Comparison of ENCODE assay signal across 7 mouse cellular contexts in genomic region chr5:135186231-135186620, GRCm38 (mm10). TPM values are rescaled to one million over a fixed set of nuclear protein-coding genes. Genes with fewer than 3 reads are reported as not detected.
DNase-seq lines count a peak whose midpoint lies in the region; ATAC-seq and TF ChIP-seq lines count a peak whose summit lies in the region.

No protein-coding gene starts in this region.

- peaks cover 6% of the 10 kb centered on the region for H3K36me3 ChIP-seq in spleen, adult 2 months (ENCODE audit: control insufficient read depth, insufficient read depth, low read length)
- peaks cover 16% of the 10 kb centered on the region for H3K36me3 ChIP-seq in forebrain, embryonic 15.5 days
- H3K36me3 ChIP-seq in liver, embryonic 14.5 days (replicated peaks; ENCODE audit: control insufficient read depth, insufficient read depth, low read depth): peaks cover 24% of the 10 kb centered on the region

- peak overlapping the region; percentile 91 for H3K9ac ChIP-seq in forebrain, embryonic 15.5 days (replicated peaks)
- H3K9ac ChIP-seq in liver, embryonic 14.5 days (replicated peaks): peak overlapping the region; percentile 61

- 15% methylated on average over 10 of the region's 10 CpGs for WGBS in spleen, adult 2 months
- 21% methylated on average over 10 of the region's 10 CpGs for WGBS in forebrain, embryonic 15.5 days
- 18% methylated on average over 10 of the region's 10 CpGs for WGBS in liver, embryonic 14.5 days (ENCODE audit: insufficient replicate concordance)

- ATAC-seq in forebrain, embryonic 15.5 days (replicated peaks): 0 out of 2 replicates have a peak, but pooled peaks have one; percentile 2
- ATAC-seq in liver, embryonic 14.5 days (ENCODE audit: insufficient read depth): no peak

- peak overlapping the region; percentile 80; the same call in 1 of the 2 replicates for H3K4me3 ChIP-seq in spleen, adult 2 months (ENCODE audit: extremely low read depth, insufficient read depth, insufficient read length)
- peak overlapping the region; percentile 75 for H3K4me3 ChIP-seq in forebrain, embryonic 15.5 days
- H3K4me3 ChIP-seq in liver, embryonic 14.5 days (ENCODE audit: insufficient read depth in 1 of 2, low read depth in 2 of 2, low read length in 2 of 2): peak overlapping the region; percentile 87 to 89

- H3K27me3 ChIP-seq in spleen, adult 2 months (ENCODE audit: control insufficient read depth, insufficient read depth, low read length): no peaks in the 10 kb centered on the region
- H3K27me3 ChIP-seq in forebrain, embryonic 15.5 days: no peaks in the 10 kb centered on the region
- no peaks in the 10 kb centered on the region for H3K27me3 ChIP-seq in liver, embryonic 14.5 days (ENCODE audit: control insufficient read depth, insufficient read depth, low read length)

- no peak for TF ChIP-seq EP300 in liver, embryonic 14.5 days (IDR thresholded peaks at IDR 0.05; ENCODE audit: low read depth)

- TF ChIP-seq POLR2A in spleen, adult 2 months (IDR thresholded peaks at IDR 0.05; ENCODE audit: low read depth, low read length): no peak

- peak overlapping the region; percentile 84 for H3K4me2 ChIP-seq in forebrain, embryonic 15.5 days (replicated peaks)
- peak overlapping the region; percentile 80 for H3K4me2 ChIP-seq in liver, embryonic 14.5 days (ENCODE audit: low read depth)

- DNase-seq in spleen, adult 2 months (ENCODE audit: low read depth in 1 of 2, low spot score in 2 of 2): no peak
- DNase-seq in spleen, postnatal 36 days (ENCODE audit: low spot score in 2 of 2): no peak
- DNase-seq in liver, embryonic 14.5 days (ENCODE audit: low read depth in 3 of 3, low spot score in 3 of 3): no peak
- DNase-seq in testis, postnatal 10 days (ENCODE audit: low spot score): peak; percentile 24
- DNase-seq in cerebellum, postnatal 36 days: no peak
- no peak for DNase-seq in spleen, adult 12 weeks (ENCODE audit: low spot score)

- peak overlapping the region; percentile 98 for H3K27ac ChIP-seq in spleen, adult 2 months (ENCODE audit: insufficient read depth, low read length)
- H3K27ac ChIP-seq in forebrain, embryonic 15.5 days (replicated peaks): peak overlapping the region; percentile 96
- H3K27ac ChIP-seq in liver, embryonic 14.5 days: peak overlapping the region; percentile 69

- peaks cover 9% of the 10 kb centered on the region for H3K4me1 ChIP-seq in spleen, adult 2 months (ENCODE audit: control insufficient read depth, insufficient read depth, insufficient read length)
- peaks cover 32% of the 10 kb centered on the region for H3K4me1 ChIP-seq in forebrain, embryonic 15.5 days
- H3K4me1 ChIP-seq in liver, embryonic 14.5 days (replicated peaks; ENCODE audit: control insufficient read depth in 2 of 2, insufficient read depth in 2 of 2, low read length in 1 of 2): peaks cover 12 to 15% of the 10 kb centered on the region in 2 experiments

- H3K9me3 ChIP-seq in forebrain, embryonic 15.5 days: no peaks in the 10 kb centered on the region
- H3K9me3 ChIP-seq in liver, embryonic 14.5 days (ENCODE audit: control insufficient read depth, low read length): no peaks in the 10 kb centered on the region

- no peak for TF ChIP-seq CTCF in spleen, adult 2 months (IDR thresholded peaks at IDR 0.05; ENCODE audit: extremely low read depth, insufficient read depth, insufficient read length, insufficient replicate concordance)
- TF ChIP-seq CTCF in liver, embryonic 14.5 days (IDR thresholded peaks at IDR 0.05; ENCODE audit: low read depth): no peak

RNA-seq across cellular contexts. Expression of gene Baz1b, which starts 0.8 kb away (rescaled TPM):
- 21.9 and 22.6 TPM in 2 replicates for polyA plus RNA-seq in spleen, adult 2 months (2012; rRNA removed)
- polyA plus RNA-seq in forebrain, embryonic 15.5 days (2015; fragmentation: Nextera tagmentation; extraction: Ambion mirVana): 42.9 and 43.2 TPM in 2 replicates
- 14.3 and 20.7 TPM in 2 replicates for polyA plus RNA-seq in liver, embryonic 14.5 days (2012; rRNA removed)
- 18.2 and 22.3 TPM in 2 replicates for polyA plus RNA-seq in liver, embryonic 14.5 days (2014; fragmentation: Nextera tagmentation; extraction: Ambion mirVana)

RNA-seq across cellular contexts. Expression of gene Bcl7b, which starts 18.1 kb away (rescaled TPM):
- 34.3 and 37.3 TPM in 2 replicates for polyA plus RNA-seq in spleen, adult 2 months (2012; rRNA removed)
- polyA plus RNA-seq in forebrain, embryonic 15.5 days (2015; fragmentation: Nextera tagmentation; extraction: Ambion mirVana): 52.9 and 53.8 TPM in 2 replicates
- polyA plus RNA-seq in liver, embryonic 14.5 days (2012; rRNA removed): 9.7 and 10.0 TPM in 2 replicates
- 25.6 and 26.7 TPM in 2 replicates for polyA plus RNA-seq in liver, embryonic 14.5 days (2014; fragmentation: Nextera tagmentation; extraction: Ambion mirVana)

RNA-seq across cellular contexts. Expression of gene Tbl2, which starts 36.8 kb away (rescaled TPM):
- polyA plus RNA-seq in spleen, adult 2 months (2012; rRNA removed): 6.1 and 7.2 TPM in 2 replicates
- 16.8 and 17.5 TPM in 2 replicates for polyA plus RNA-seq in forebrain, embryonic 15.5 days (2015; fragmentation: Nextera tagmentation; extraction: Ambion mirVana)
- 4.4 and 5.5 TPM in 2 replicates for polyA plus RNA-seq in liver, embryonic 14.5 days (2012; rRNA removed)
- 9.8 and 10.2 TPM in 2 replicates for polyA plus RNA-seq in liver, embryonic 14.5 days (2014; fragmentation: Nextera tagmentation; extraction: Ambion mirVana)
